Mouse (Mus musculus): ENCODE data around the gene Arid1b.

Arid1b gene

GRCm38 (mm10) chr17:5165201-5165825 is 171.2 kb downstream of the Arid1b start:
- no peak for DNase-seq

- DNase-seq: no peak
Observed at GRCm38 (mm10) chr17:5166175-5166574, 172.0 kb downstream of the Arid1b start.

- no peak for DNase-seq
Observed at GRCm38 (mm10) chr17:5168046-5168445, 173.9 kb downstream of the Arid1b start.

GRCm38 (mm10) chr17:5168640-5169039 is 174.5 kb downstream of the Arid1b start:
- no peak for DNase-seq

- no peak for DNase-seq
Observed at GRCm38 (mm10) chr17:5170321-5170720, 176.2 kb downstream of the Arid1b start.

GRCm38 (mm10) chr17:5171467-5171866 is 177.3 kb downstream of the Arid1b start:
- no peak for DNase-seq

GRCm38 (mm10) chr17:5174426-5175020 is 180.4 kb downstream of the Arid1b start:
- peak; percentile 27 to 33 for DNase-seq

- no peak for DNase-seq
Observed at GRCm38 (mm10) chr17:5175535-5175934, 181.4 kb downstream of the Arid1b start.

- peak; percentile 31 to 49 for DNase-seq
Observed at GRCm38 (mm10) chr17:5176315-5176714, 182.2 kb downstream of the Arid1b start.

GRCm38 (mm10) chr17:5178534-5178933 is 184.4 kb downstream of the Arid1b start:
- no peak for DNase-seq

- DNase-seq: no peak
Observed at GRCm38 (mm10) chr17:5179004-5179403, 184.9 kb downstream of the Arid1b start.

- peak; percentile 47 to 57 for DNase-seq
Observed at GRCm38 (mm10) chr17:5179412-5179811, 185.3 kb downstream of the Arid1b start.

GRCm38 (mm10) chr17:5179925-5180525 is 185.9 kb downstream of the Arid1b start:
- no peak for DNase-seq

GRCm38 (mm10) chr17:5180925-5181324 is 186.8 kb downstream of the Arid1b start:
- DNase-seq: peak; percentile 32 to 34

- no peak for DNase-seq
Observed at GRCm38 (mm10) chr17:5182493-5182892, 188.4 kb downstream of the Arid1b start.

- DNase-seq: no peak
Observed at GRCm38 (mm10) chr17:5185501-5185900, 191.4 kb downstream of the Arid1b start.

- peak; percentile 42 to 51 for DNase-seq
Observed at GRCm38 (mm10) chr17:5187546-5187945, 193.4 kb downstream of the Arid1b start.

GRCm38 (mm10) chr17:5188400-5188799 is 194.3 kb downstream of the Arid1b start:
- no peak for DNase-seq

GRCm38 (mm10) chr17:5189551-5190351 is 195.6 kb downstream of the Arid1b start:
- peak; percentile 87 to 88 for DNase-seq

GRCm38 (mm10) chr17:5190367-5190766 is 196.2 kb downstream of the Arid1b start:
- no peak for DNase-seq

- no peak for DNase-seq
Observed at GRCm38 (mm10) chr17:5194157-5194916, 200.2 kb downstream of the Arid1b start.

- DNase-seq: peak; percentile 74 to 78
Observed at GRCm38 (mm10) chr17:5195397-5195796, 201.3 kb downstream of the Arid1b start.

- peak; percentile 40 to 44 for DNase-seq
Observed at GRCm38 (mm10) chr17:5196005-5196404, 201.9 kb downstream of the Arid1b start.
